Mouse (Mus musculus): ENCODE data around the gene Msi2.

DNA sequence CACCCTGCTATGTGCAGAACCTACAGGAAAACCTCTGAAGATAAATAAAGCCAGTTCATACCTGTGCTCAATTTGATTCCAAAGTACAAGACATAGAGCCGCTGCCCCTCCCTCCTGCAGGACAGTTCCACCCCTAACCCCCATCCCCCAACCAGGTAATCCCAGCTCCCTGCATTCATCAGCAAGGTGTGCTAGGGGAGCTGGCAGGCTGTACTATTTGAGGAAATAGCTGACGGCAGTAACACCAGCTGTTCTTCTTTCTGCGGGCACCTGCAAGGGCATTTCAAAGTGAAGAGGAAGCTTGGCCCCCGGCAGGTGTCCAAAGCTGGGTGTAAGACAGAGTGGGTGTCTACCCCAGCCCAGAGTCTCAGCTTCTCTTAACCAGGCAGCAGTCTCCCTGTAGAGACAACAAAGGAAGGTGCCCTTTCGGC is 314.1 kb downstream of the Msi2 start:
- no peak for TF ChIP-seq POLR2A (IDR thresholded peaks at IDR 0.05; ENCODE audit: low read depth, low read length)
- no peak for TF ChIP-seq CTCF (IDR thresholded peaks at IDR 0.05; ENCODE audit: extremely low read depth, insufficient read depth, insufficient read length, insufficient replicate concordance)
